15 mouse cellular contexts compared by ENCODE assay signal in genomic region chr1:86951501-86952205, GRCm38 (mm10).
DNase-seq lines count a peak whose midpoint lies in the region.
"Had no signal": no experiment of that assay in that cellular context is flagged by ENCODE, and none has a peak within 500 bp of the region (broad histone marks: within the 10 kb centered on the region; RNA-seq: fewer than 3 reads in every experiment).

No protein-coding gene starts in this region.

- DNase-seq in heart, adult 11 months: peak; percentile 52
- no peak for DNase-seq in heart, postnatal 4 days
- DNase-seq in kidney, adult 8-10 months: peak; percentile 25 to 39
- no peak for DNase-seq in kidney, postnatal 4 days
- DNase-seq in 416B (ENCODE audit: low read depth): peak; percentile 21
- peak; percentile 32 to 47 for DNase-seq in kidney, postnatal 25 days
- no peak for DNase-seq in Muller cell, postnatal 12 days (ENCODE audit: inconsistent ontology term)
- no peak for DNase-seq in right cerebral cortex, postnatal 4 days
- DNase-seq: adrenal gland, postnatal 36 days; cerebellum, adult 2 months; cerebellum, postnatal 14 days; lung, postnatal 36 days; right cerebral cortex, postnatal 25 days; spleen, adult 18-20 months; thymus, postnatal 14 days had no signal

Comparison
In these comparisons a context has a peak if more than half of its experiments do, and no peak if none do; other contexts are left out.
1. DNase-seq: peak in heart, adult 11 months (single experiment), kidney, adult 8-10 months (2 of 2), 416B (single experiment) and kidney, postnatal 25 days (2 of 2); none in heart, postnatal 4 days (single experiment), kidney, postnatal 4 days (0 of 2), Muller cell, postnatal 12 days (single experiment) and right cerebral cortex, postnatal 4 days (single experiment).